Mouse (Mus musculus): ENCODE data around the gene Ppig. TPM values are rescaled to one million over a fixed set of nuclear protein-coding genes. Genes with fewer than 3 reads are reported as not detected.
"Not testable (repeated sequence)": the region's sequence is repeated elsewhere in the genome, so short reads cannot be mapped to it uniquely, and the experiment has no call there.

The Ppig gene
- 127 and 134 TPM in 2 replicates for polyA plus RNA-seq (2016; fragmentation: Nextera tagmentation; extraction: Ambion mirVana)

- peaks cover 6% of the 10 kb centered on the region; the same call in 1 of the 2 replicates for H3K36me3 ChIP-seq
- peaks cover 19% of the 10 kb centered on the region for H3K4me1 ChIP-seq
- no peaks in the 10 kb centered on the region; the same call in 1 of the 2 replicates for H3K27me3 ChIP-seq (ENCODE audit: low read depth, poor library complexity, severe bottlenecking)
- DNase-seq (ENCODE audit: low spot score) = no peak
- H3K4me3 ChIP-seq = peak within 1 kb of the TSS; percentile 98
- WGBS = 7% methylated on average over 12 of the region's 12 CpGs
- no peaks in the 10 kb centered on the region for H3K9me3 ChIP-seq (replicated peaks)
- peak within 1 kb of the TSS; percentile 95 for H3K27ac ChIP-seq (replicated peaks)
Measured at GRCm38 (mm10) chr2:69722273-69722649, at the start of gene Ppig. TSS of gene Ppig (plus strand) at chr2:69722545.

- H3K9me3 ChIP-seq (replicated peaks) = no peaks in the 10 kb centered on the region
- DNase-seq (ENCODE audit: low spot score) = no peak
- WGBS = 79% methylated on average over 5 of the region's 5 CpGs
- H3K4me3 ChIP-seq = no peak overlapping the region
- peaks cover 12% of the 10 kb centered on the region for H3K4me1 ChIP-seq
- no peaks in the 10 kb centered on the region for H3K27me3 ChIP-seq (ENCODE audit: low read depth, poor library complexity, severe bottlenecking)
- no peak overlapping the region for H3K27ac ChIP-seq (replicated peaks)
- 0 out of 2 replicates have a peak, but pooled peaks cover 3% of the 10 kb centered on the region for H3K36me3 ChIP-seq
Measured at GRCm38 (mm10) chr2:69673723-69674122, 48.6 kb upstream of the Ppig start.

- H3K4me3 ChIP-seq = no peak overlapping the region
- no peak overlapping the region for H3K27ac ChIP-seq (replicated peaks)
- H3K27me3 ChIP-seq (ENCODE audit: low read depth, poor library complexity, severe bottlenecking) = peaks cover 12% of the 10 kb centered on the region
- peaks cover 4% of the 10 kb centered on the region for H3K36me3 ChIP-seq
- peaks cover 12% of the 10 kb centered on the region for H3K4me1 ChIP-seq
- DNase-seq (ENCODE audit: low spot score) = no peak
- 90% methylated on average over 9 of the region's 9 CpGs for WGBS
- H3K9me3 ChIP-seq (replicated peaks) = no peaks in the 10 kb centered on the region
Measured at GRCm38 (mm10) chr2:69675266-69675665, 47.1 kb upstream of the Ppig start.

- 63% methylated on average over 2 of the region's 2 CpGs for WGBS
- Histone ChIP-seq H3K4me3 (no peak overlapping the region), H3K27me3 (ENCODE audit: low read depth, poor library complexity, severe bottlenecking) (peaks cover 25% of the 10 kb centered on the region), H3K4me1 (peaks cover 16% of the 10 kb centered on the region), H3K9me3 (replicated peaks) (no peaks in the 10 kb centered on the region), H3K27ac (replicated peaks) (no peak overlapping the region), H3K36me3 (peaks cover 5% of the 10 kb centered on the region)
- DNase-seq (ENCODE audit: low spot score) = no peak
Measured at GRCm38 (mm10) chr2:69676713-69677112, 45.6 kb upstream of the Ppig start.

- Histone ChIP-seq H3K27me3 (ENCODE audit: low read depth, poor library complexity, severe bottlenecking) (peaks cover 29% of the 10 kb centered on the region), H3K4me1 (peaks cover 15% of the 10 kb centered on the region)
- not testable (repeated sequence) for H3K36me3 ChIP-seq; H3K27ac ChIP-seq (replicated peaks); H3K9me3 ChIP-seq (replicated peaks); H3K4me3 ChIP-seq; DNase-seq (ENCODE audit: low spot score)
- 88% methylated on average over 2 of the region's 2 CpGs for WGBS
Measured at GRCm38 (mm10) chr2:69677215-69677614, 45.1 kb upstream of the Ppig start.

GRCm38 (mm10) chr2:69679990-69680389 is 42.4 kb upstream of the Ppig start:
- no peak overlapping the region for H3K27ac ChIP-seq (replicated peaks)
- WGBS = 65% methylated on average over 6 of the region's 6 CpGs
- peak; percentile 21 for DNase-seq (ENCODE audit: low spot score)
- peaks cover 5% of the 10 kb centered on the region for H3K36me3 ChIP-seq
- no peaks in the 10 kb centered on the region for H3K9me3 ChIP-seq (replicated peaks)
- no peak overlapping the region for H3K4me3 ChIP-seq
- H3K27me3 ChIP-seq (ENCODE audit: low read depth, poor library complexity, severe bottlenecking) = peaks cover 43% of the 10 kb centered on the region
- peaks cover 23% of the 10 kb centered on the region for H3K4me1 ChIP-seq

GRCm38 (mm10) chr2:69681931-69682330 is 40.4 kb upstream of the Ppig start:
- Histone ChIP-seq H3K4me1 (peaks cover 23% of the 10 kb centered on the region), H3K36me3 (peaks cover 22% of the 10 kb centered on the region), H3K27me3 (ENCODE audit: low read depth, poor library complexity, severe bottlenecking) (peaks cover 62% of the 10 kb centered on the region), H3K4me3 (no peak overlapping the region), H3K27ac (replicated peaks) (0 out of 2 replicates have a peak overlapping the region, but pooled peaks have one; percentile 64), H3K9me3 (replicated peaks) (no peaks in the 10 kb centered on the region)
- 83% methylated on average over 4 of the region's 4 CpGs for WGBS
- no peak for DNase-seq (ENCODE audit: low spot score)

GRCm38 (mm10) chr2:69683036-69683805 is 39.1 kb upstream of the Ppig start:
- peak overlapping the region; percentile 64 for H3K27ac ChIP-seq (replicated peaks)
- peak; percentile 63 for DNase-seq (ENCODE audit: low spot score)

GRCm38 (mm10) chr2:69684488-69684887 is 37.9 kb upstream of the Ppig start:
- Histone ChIP-seq H3K27me3 (ENCODE audit: low read depth, poor library complexity, severe bottlenecking) (peaks cover 71% of the 10 kb centered on the region), H3K27ac (replicated peaks) (0 out of 2 replicates have a peak overlapping the region, but pooled peaks have one; percentile 17), H3K36me3 (peaks cover 47% of the 10 kb centered on the region), H3K4me3 (no peak overlapping the region), H3K4me1 (peaks cover 23% of the 10 kb centered on the region), H3K9me3 (replicated peaks) (no peaks in the 10 kb centered on the region)
- WGBS = 95% methylated on average over 3 of the region's 3 CpGs
- DNase-seq (ENCODE audit: low spot score) = no peak

More at GRCm38 (mm10) chr2:69683036-69683805, 39.1 kb upstream of the Ppig start:
- Histone ChIP-seq H3K9me3 (replicated peaks) (no peaks in the 10 kb centered on the region), H3K4me1 (peaks cover 23% of the 10 kb centered on the region), H3K36me3 (peaks cover 34% of the 10 kb centered on the region), H3K27me3 (ENCODE audit: low read depth, poor library complexity, severe bottlenecking) (peaks cover 75% of the 10 kb centered on the region), H3K4me3 (peak overlapping the region; percentile 22)
- 27% methylated on average over 13 of the region's 13 CpGs for WGBS

- H3K4me1 ChIP-seq = no peaks in the 10 kb centered on the region
- no peak overlapping the region for H3K27ac ChIP-seq (replicated peaks)
- no peaks in the 10 kb centered on the region for H3K9me3 ChIP-seq (replicated peaks)
- DNase-seq (ENCODE audit: low spot score) = no peak
- H3K4me3 ChIP-seq = no peak overlapping the region
- H3K27me3 ChIP-seq (ENCODE audit: low read depth, poor library complexity, severe bottlenecking) = peaks cover 30% of the 10 kb centered on the region
- peaks cover 95% of the 10 kb centered on the region for H3K36me3 ChIP-seq
- 92% methylated on average over 3 of the region's 3 CpGs for WGBS
Measured at GRCm38 (mm10) chr2:69690214-69690613, 32.1 kb upstream of the Ppig start.

GRCm38 (mm10) chr2:69690843-69691242 is 31.5 kb upstream of the Ppig start:
- 92% methylated on average over 6 of the region's 6 CpGs for WGBS
- no peaks in the 10 kb centered on the region for H3K9me3 ChIP-seq (replicated peaks)
- DNase-seq (ENCODE audit: low spot score) = no peak
- H3K4me3 ChIP-seq = no peak overlapping the region
- H3K4me1 ChIP-seq = no peaks in the 10 kb centered on the region
- no peak overlapping the region for H3K27ac ChIP-seq (replicated peaks)
- H3K36me3 ChIP-seq = peaks cover 92% of the 10 kb centered on the region
- H3K27me3 ChIP-seq (ENCODE audit: low read depth, poor library complexity, severe bottlenecking) = peaks cover 24% of the 10 kb centered on the region

GRCm38 (mm10) chr2:69693501-69693900 is 28.8 kb upstream of the Ppig start:
- no peaks in the 10 kb centered on the region for H3K9me3 ChIP-seq (replicated peaks)
- H3K27ac ChIP-seq (replicated peaks) = no peak overlapping the region
- 94% methylated on average over 11 of the region's 11 CpGs for WGBS
- H3K36me3 ChIP-seq = peaks cover 84% of the 10 kb centered on the region
- no peaks in the 10 kb centered on the region for H3K4me1 ChIP-seq
- H3K27me3 ChIP-seq (ENCODE audit: low read depth, poor library complexity, severe bottlenecking) = no peaks in the 10 kb centered on the region; the same call in 1 of the 2 replicates
- DNase-seq (ENCODE audit: low spot score) = no peak
- H3K4me3 ChIP-seq = no peak overlapping the region

GRCm38 (mm10) chr2:69700446-69700845 is 21.9 kb upstream of the Ppig start:
- 94% methylated on average over 8 of the region's 8 CpGs for WGBS
- no peak overlapping the region for H3K27ac ChIP-seq (replicated peaks)
- no peaks in the 10 kb centered on the region for H3K27me3 ChIP-seq (ENCODE audit: low read depth, poor library complexity, severe bottlenecking)
- H3K36me3 ChIP-seq = peaks cover 78% of the 10 kb centered on the region
- H3K9me3 ChIP-seq (replicated peaks) = no peaks in the 10 kb centered on the region
- H3K4me1 ChIP-seq = no peaks in the 10 kb centered on the region
- DNase-seq (ENCODE audit: low spot score) = no peak
- H3K4me3 ChIP-seq = no peak overlapping the region

Measured in midbrain, embryonic 10.5 days (tissue).